Mouse (Mus musculus): ENCODE results near the gene Adamts7. TPM values are rescaled to one million over a fixed set of nuclear protein-coding genes. Genes with fewer than 3 reads are reported as not detected.

The Adamts7 gene
- polyA plus RNA-seq, 2 experiments: 19.4 to 44.3 TPM

DNA sequence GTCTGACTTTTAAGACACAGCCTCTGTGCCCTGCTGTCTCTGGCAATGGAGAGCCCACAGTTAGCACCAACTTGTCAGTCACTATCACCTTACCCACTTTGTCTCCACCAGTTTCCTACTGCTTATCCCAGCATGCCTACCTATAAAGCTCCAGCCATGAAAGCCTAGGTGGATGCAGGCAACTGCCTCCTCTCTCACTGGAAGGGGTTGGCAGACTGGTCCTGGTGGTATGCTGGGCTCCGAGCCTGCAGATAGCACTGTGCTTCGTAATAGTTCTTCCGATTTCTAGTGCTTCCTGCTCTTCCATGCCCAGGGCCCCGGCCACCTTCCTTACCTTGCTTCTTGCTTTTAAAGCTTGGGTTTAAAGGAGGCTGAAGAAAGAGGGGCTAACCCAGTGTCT is 26.0 kb downstream of the Adamts7 start:
- Histone ChIP-seq H3K9ac (ENCODE audit: low read depth, low read length, severe bottlenecking) (no peak overlapping the region), H3K36me3 (ENCODE audit: control insufficient read depth, insufficient read depth, low read length) (peaks cover 73% of the 10 kb centered on the region), H3K4me3 (replicated peaks; ENCODE audit: low read length) (no peak overlapping the region), H3K27me3 (ENCODE audit: control insufficient read depth, insufficient read depth, low read length) (no peaks in the 10 kb centered on the region), H3K27ac (replicated peaks; ENCODE audit: low read depth, low read length) (no peak overlapping the region), H3K4me2 (replicated peaks; ENCODE audit: low read depth, low read length, severe bottlenecking) (no peak overlapping the region), H3K4me1 (ENCODE audit: control insufficient read depth, insufficient read depth, low read length) (no peaks in the 10 kb centered on the region), H3K9me3 (ENCODE audit: control insufficient read depth, low read length) (no peaks in the 10 kb centered on the region)
- 95% methylated on average over 4 of the region's 4 CpGs for WGBS
- no peak for ATAC-seq (ENCODE audit: low FRiP score, low read depth)
- no peak for DNase-seq (ENCODE audit: low spot score)
- TF ChIP-seq POLR2A (IDR thresholded peaks at IDR 0.05; ENCODE audit: borderline replicate concordance, extremely low read depth, insufficient read depth, insufficient read length): no peak

DNA sequence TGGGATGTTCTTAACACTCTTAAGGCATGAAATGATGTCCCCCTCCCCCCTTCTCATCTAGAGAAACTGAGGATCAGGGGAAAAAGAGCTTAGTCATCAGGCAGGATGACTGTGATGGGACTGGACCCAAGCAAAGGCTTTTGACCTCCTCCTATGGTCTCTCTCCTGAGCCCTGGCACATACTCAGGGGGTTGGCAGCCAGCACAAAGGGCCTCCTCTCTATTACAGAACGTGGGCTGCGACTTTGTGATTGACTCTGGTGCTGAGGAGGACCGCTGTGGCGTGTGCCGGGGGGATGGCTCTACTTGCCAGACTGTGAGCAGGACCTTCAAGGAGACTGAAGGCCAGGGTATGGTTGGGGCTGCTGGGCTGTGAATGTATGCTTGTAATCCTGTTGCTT is 26.5 kb downstream of the Adamts7 start:
- Histone ChIP-seq H3K27me3 (ENCODE audit: control insufficient read depth, insufficient read depth, low read length) (no peaks in the 10 kb centered on the region), H3K9me3 (ENCODE audit: control insufficient read depth, low read length) (no peaks in the 10 kb centered on the region), H3K4me3 (replicated peaks; ENCODE audit: low read length) (no peak overlapping the region), H3K27ac (replicated peaks; ENCODE audit: low read depth, low read length) (no peak overlapping the region), H3K4me1 (ENCODE audit: control insufficient read depth, insufficient read depth, low read length) (no peaks in the 10 kb centered on the region), H3K9ac (ENCODE audit: low read depth, low read length, severe bottlenecking) (no peak overlapping the region), H3K36me3 (ENCODE audit: control insufficient read depth, insufficient read depth, low read length) (peaks cover 77% of the 10 kb centered on the region), H3K4me2 (replicated peaks; ENCODE audit: low read depth, low read length, severe bottlenecking) (no peak overlapping the region)
- DNase-seq (ENCODE audit: low spot score) (no peak), ATAC-seq (ENCODE audit: low FRiP score, low read depth) (no peak)
- no peak for TF ChIP-seq POLR2A (IDR thresholded peaks at IDR 0.05; ENCODE audit: borderline replicate concordance, extremely low read depth, insufficient read depth, insufficient read length)
- WGBS: 84% methylated on average over 5 of the region's 5 CpGs

DNA sequence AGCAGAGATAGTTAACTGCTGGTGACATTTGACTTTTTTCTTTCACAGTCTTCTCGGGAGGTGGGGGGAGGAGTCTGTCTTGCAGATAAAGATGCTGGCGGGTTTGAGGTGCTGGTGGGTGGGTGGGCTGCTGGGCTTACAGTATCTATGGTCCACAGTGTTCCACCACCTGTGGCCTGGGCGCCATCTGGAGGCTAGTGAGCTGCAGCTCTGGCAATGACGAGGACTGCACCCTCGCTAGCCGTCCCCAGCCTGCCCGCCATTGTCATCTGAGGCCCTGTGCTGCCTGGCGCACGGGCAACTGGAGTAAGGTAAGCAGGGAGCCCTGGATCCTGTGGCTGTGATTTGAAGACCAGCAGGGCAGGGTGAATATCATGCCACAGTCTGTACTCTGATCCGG is 32.1 kb downstream of the Adamts7 start:
- Histone ChIP-seq H3K9ac (ENCODE audit: low read depth, low read length, severe bottlenecking) (no peak overlapping the region), H3K4me3 (replicated peaks; ENCODE audit: low read length) (no peak overlapping the region), H3K4me1 (ENCODE audit: control insufficient read depth, insufficient read depth, low read length) (no peaks in the 10 kb centered on the region), H3K27ac (replicated peaks; ENCODE audit: low read depth, low read length) (no peak overlapping the region), H3K4me2 (replicated peaks; ENCODE audit: low read depth, low read length, severe bottlenecking) (no peak overlapping the region), H3K9me3 (ENCODE audit: control insufficient read depth, low read length) (no peaks in the 10 kb centered on the region), H3K27me3 (ENCODE audit: control insufficient read depth, insufficient read depth, low read length) (no peaks in the 10 kb centered on the region), H3K36me3 (ENCODE audit: control insufficient read depth, insufficient read depth, low read length) (peaks cover 69% of the 10 kb centered on the region)
- no peak for DNase-seq (ENCODE audit: low spot score)
- 81% methylated on average over 10 of the region's 10 CpGs for WGBS
- no peak for ATAC-seq (ENCODE audit: low FRiP score, low read depth)
- no peak for TF ChIP-seq POLR2A (IDR thresholded peaks at IDR 0.05; ENCODE audit: borderline replicate concordance, extremely low read depth, insufficient read depth, insufficient read length)

DNA sequence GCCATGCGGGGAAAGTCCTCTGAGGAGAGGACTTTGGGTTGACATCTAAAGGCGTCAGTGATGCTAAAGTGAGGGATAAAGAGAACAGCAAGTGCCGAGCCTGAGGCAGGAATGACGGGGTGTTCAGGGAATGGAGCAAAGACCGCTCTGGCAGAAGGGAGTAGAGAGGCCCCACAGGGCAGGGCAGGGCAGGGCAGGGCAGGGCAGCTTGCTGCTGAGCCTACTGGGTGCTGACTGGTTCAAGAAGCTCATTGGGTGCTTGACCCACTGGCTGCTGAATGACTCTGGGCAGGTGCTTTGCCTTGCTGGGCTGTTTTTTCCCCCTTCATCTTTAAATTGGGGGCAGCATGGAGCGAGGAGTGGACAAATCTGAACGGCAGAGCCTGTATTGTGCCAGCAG is 33.4 kb downstream of the Adamts7 start:
- Histone ChIP-seq H3K9me3 (ENCODE audit: control insufficient read depth, low read length) (no peaks in the 10 kb centered on the region), H3K4me1 (ENCODE audit: control insufficient read depth, insufficient read depth, low read length) (no peaks in the 10 kb centered on the region), H3K4me2 (replicated peaks; ENCODE audit: low read depth, low read length, severe bottlenecking) (no peak overlapping the region), H3K27me3 (ENCODE audit: control insufficient read depth, insufficient read depth, low read length) (no peaks in the 10 kb centered on the region), H3K27ac (replicated peaks; ENCODE audit: low read depth, low read length) (no peak overlapping the region), H3K4me3 (replicated peaks; ENCODE audit: low read length) (no peak overlapping the region), H3K36me3 (ENCODE audit: control insufficient read depth, insufficient read depth, low read length) (peaks cover 65% of the 10 kb centered on the region), H3K9ac (ENCODE audit: low read depth, low read length, severe bottlenecking) (no peak overlapping the region)
- DNase-seq (ENCODE audit: low spot score) (no peak), ATAC-seq (ENCODE audit: low FRiP score, low read depth) (no peak)
- no peak for TF ChIP-seq POLR2A (IDR thresholded peaks at IDR 0.05; ENCODE audit: borderline replicate concordance, extremely low read depth, insufficient read depth, insufficient read length)
- WGBS: 85% methylated on average over 7 of the region's 7 CpGs

DNA sequence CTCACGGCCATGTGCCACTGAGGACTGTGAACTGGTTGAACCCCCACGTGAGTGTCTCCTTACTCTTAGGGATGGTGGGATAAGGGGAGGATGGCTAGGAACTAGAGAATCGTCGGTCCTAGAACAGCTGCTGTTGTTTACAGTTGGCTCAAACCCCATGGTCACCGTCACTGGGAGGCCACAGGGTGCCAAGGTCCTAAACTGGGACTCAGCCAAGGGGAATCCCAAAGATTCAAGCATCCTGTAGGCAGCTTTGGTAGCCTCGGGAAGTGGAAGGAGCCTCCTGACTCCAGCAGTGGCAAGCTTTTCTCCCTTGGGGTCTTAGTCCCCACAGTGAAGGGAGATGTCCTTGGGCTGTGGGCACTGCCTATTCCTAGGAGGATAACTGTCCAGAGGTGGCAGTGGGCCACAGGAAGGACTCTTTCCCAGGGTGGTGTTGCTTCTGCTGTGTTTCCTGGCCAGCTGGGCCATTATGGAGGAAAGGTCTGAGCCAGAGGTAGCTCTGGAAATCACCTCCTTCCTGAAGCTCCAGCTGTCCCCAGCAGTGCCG is 34.3 kb downstream of the Adamts7 start:
- no peak overlapping the region for H3K27ac ChIP-seq (replicated peaks; ENCODE audit: low read depth, low read length)
- no peak overlapping the region for H3K4me3 ChIP-seq (replicated peaks; ENCODE audit: low read length)
- H3K9me3 ChIP-seq (ENCODE audit: control insufficient read depth, low read length): no peaks in the 10 kb centered on the region
- H3K9ac ChIP-seq (ENCODE audit: low read depth, low read length, severe bottlenecking): no peak overlapping the region
- no peaks in the 10 kb centered on the region for H3K27me3 ChIP-seq (ENCODE audit: control insufficient read depth, insufficient read depth, low read length)
- ATAC-seq (ENCODE audit: low FRiP score, low read depth) (no peak), DNase-seq (ENCODE audit: low spot score) (no peak)
- 84% methylated on average over 7 of the region's 7 CpGs for WGBS
- H3K4me2 ChIP-seq (replicated peaks; ENCODE audit: low read depth, low read length, severe bottlenecking): no peak overlapping the region
- H3K36me3 ChIP-seq (ENCODE audit: control insufficient read depth, insufficient read depth, low read length): peaks cover 59% of the 10 kb centered on the region
- no peak for TF ChIP-seq POLR2A (IDR thresholded peaks at IDR 0.05; ENCODE audit: borderline replicate concordance, extremely low read depth, insufficient read depth, insufficient read length)
- H3K4me1 ChIP-seq (ENCODE audit: control insufficient read depth, insufficient read depth, low read length): no peaks in the 10 kb centered on the region
